Mouse (Mus musculus) gastrocnemius, postnatal 4 days (tissue): ENCODE data around the gene Ifna5. TPM values are rescaled to one million over a fixed set of nuclear protein-coding genes. Genes with fewer than 3 reads are reported as not detected.

Experiments used
- DNase-seq, 2 experiments: peaks; one replicate each; pipeline ENCODE4 v3.0.0; 2021 to 2022; ENCODE audit warnings: low spot score in 2 of 2, mixed read lengths in 2 of 2
- total RNA-seq, 2 experiments: library from RNA; stranded (reverse); gene quantifications; 2 replicates each; pipeline ENCODE4 v1.2.3; 2021

The Ifna5 gene
- total RNA-seq, 2 experiments from 2014 or later = not detected

- DNase-seq = no peak
Measured at GRCm38 (mm10) chr4:88863309-88863708, 28.0 kb downstream of the Ifna5 start.

GRCm38 (mm10) chr4:88864599-88864998, 29.3 kb downstream of the Ifna5 start:
- DNase-seq = no peak

- DNase-seq = no peak
Measured at GRCm38 (mm10) chr4:88865011-88865569, 29.8 kb downstream of the Ifna5 start.

GRCm38 (mm10) chr4:88867366-88867925, 32.1 kb downstream of the Ifna5 start:
- peak; percentile 23 to 66 for DNase-seq

GRCm38 (mm10) chr4:88867926-88868911, 32.9 kb downstream of the Ifna5 start:
- DNase-seq = no peak

- no peak for DNase-seq
Measured at GRCm38 (mm10) chr4:88872691-88873090, 37.4 kb downstream of the Ifna5 start.

GRCm38 (mm10) chr4:88875435-88876095, 40.2 kb downstream of the Ifna5 start:
- DNase-seq = no peak

- no peak for DNase-seq
Measured at GRCm38 (mm10) chr4:88876520-88876919, 41.2 kb downstream of the Ifna5 start.

GRCm38 (mm10) chr4:88878246-88878645, 42.9 kb downstream of the Ifna5 start:
- no peak for DNase-seq

- DNase-seq = no peak
Measured at GRCm38 (mm10) chr4:88878772-88879171, 43.4 kb downstream of the Ifna5 start.

- DNase-seq = no peak
Measured at GRCm38 (mm10) chr4:88880101-88880500, 44.8 kb downstream of the Ifna5 start, which contains the start of gene Ifne. TSS of gene Ifne (minus strand) at chr4:88880201.

Other genes with a start within 250 kb of the Ifna5 start
- gene Ifna9, start 243.1 kb upstream of the Ifna5 start, total RNA-seq = not detected
- not detected for gene Ifna12, start 232.1 kb upstream of the Ifna5 start, total RNA-seq
- gene C87499, start 201.1 kb upstream of the Ifna5 start, total RNA-seq = not detected
- not detected for gene Ifna13, start 191.1 kb upstream of the Ifna5 start, total RNA-seq
- not detected for gene Ifna16, start 158.6 kb upstream of the Ifna5 start, total RNA-seq
- not detected for gene Ifna2, start 151.6 kb upstream of the Ifna5 start, total RNA-seq
- not detected for gene Ifnab, start 144.2 kb upstream of the Ifna5 start, total RNA-seq
- gene Gm26566, start 113.7 kb upstream of the Ifna5 start, total RNA-seq = under 1 TPM in 1 of 2 experiments, not detected in 1; 0.98 TPM
- 10 to 100 TPM; 81.9 to 94.2 TPM for gene Klhl9, start 113.1 kb upstream of the Ifna5 start, total RNA-seq
- gene Gm13271, start 80.7 kb upstream of the Ifna5 start, total RNA-seq = not detected
- not detected for gene Gm13283, start 75.4 kb upstream of the Ifna5 start, total RNA-seq
- not detected for gene Gm13290, start 61.7 kb upstream of the Ifna5 start, total RNA-seq
- not detected for gene Gm13289, start 58.6 kb upstream of the Ifna5 start, total RNA-seq
- gene Gm13272, start 55.7 kb upstream of the Ifna5 start, total RNA-seq = not detected
- gene Ifnz, start 53.4 kb upstream of the Ifna5 start, total RNA-seq = not detected
- gene Gm13276, start 49.8 kb upstream of the Ifna5 start, total RNA-seq = not detected
- gene Gm13277, start 46.9 kb upstream of the Ifna5 start, total RNA-seq = not detected
- gene Gm13278, start 44.0 kb upstream of the Ifna5 start, total RNA-seq = not detected
- gene Gm13275, start 41.0 kb upstream of the Ifna5 start, total RNA-seq = not detected
- gene Gm13279, start 38.1 kb upstream of the Ifna5 start, total RNA-seq = not detected
- under 1 TPM; 0.37 to 0.54 TPM for gene Gm13285, start 35.9 kb upstream of the Ifna5 start, total RNA-seq
- gene Gm13287, start 32.3 kb upstream of the Ifna5 start, total RNA-seq = not detected
- not detected for gene Gm13288, start 30.0 kb upstream of the Ifna5 start, total RNA-seq
- gene Ifna7, start 19.3 kb upstream of the Ifna5 start, total RNA-seq = not detected
- gene Ifna11, start 15.6 kb upstream of the Ifna5 start, total RNA-seq = not detected
- gene Ifna6, start 8.1 kb upstream of the Ifna5 start, total RNA-seq = not detected
- gene Ifna4, start 6.3 kb downstream of the Ifna5 start, total RNA-seq = not detected
- not detected for gene Ifna1, start 14.6 kb downstream of the Ifna5 start, total RNA-seq
- not detected for gene Ifne, start 44.7 kb downstream of the Ifna5 start, total RNA-seq